Mouse (Mus musculus): Measurements from ENCODE around the gene Asb10.
"Not testable (repeated sequence)": the region's sequence is repeated elsewhere in the genome, so short reads cannot be mapped to it uniquely, and the experiment has no call there.

Asb10 gene

GRCm38 (mm10) chr5:24540387-24541143, at the start of gene Asb10:
Asb10 (minus strand) TSS chr5:24540978.
- DNase-seq (ENCODE audit: low spot score in 2 of 2): no peak

GRCm38 (mm10) chr5:24589511-24590500, 49.0 kb upstream of the Asb10 start:
- DNase-seq (ENCODE audit: low spot score in 2 of 2): no peak

- no peak for DNase-seq (ENCODE audit: low spot score in 2 of 2)
Observed at GRCm38 (mm10) chr5:24587200-24587577, 46.4 kb upstream of the Asb10 start.

- DNase-seq (ENCODE audit: low spot score in 2 of 2): peak; percentile 53 to 76
Observed at GRCm38 (mm10) chr5:24586547-24587199, 45.9 kb upstream of the Asb10 start, which contains the start of gene Chpf2. Chpf2 (plus strand) TSS chr5:24586741.

- no peak for DNase-seq (ENCODE audit: low spot score in 2 of 2)
Observed at GRCm38 (mm10) chr5:24586106-24586505, 45.3 kb upstream of the Asb10 start.

- DNase-seq (ENCODE audit: low spot score in 2 of 2): no peak
Observed at GRCm38 (mm10) chr5:24578109-24578963, 37.6 kb upstream of the Asb10 start.

GRCm38 (mm10) chr5:24577183-24577929, 36.6 kb upstream of the Asb10 start, which contains the start of gene Abcf2:
Abcf2 (minus strand) TSS chr5:24577467.
- peak; percentile 97 to 99 for DNase-seq (ENCODE audit: low spot score in 2 of 2)

GRCm38 (mm10) chr5:24576801-24577182, 36.0 kb upstream of the Asb10 start:
- no peak for DNase-seq (ENCODE audit: low spot score in 2 of 2)

- DNase-seq (ENCODE audit: low spot score in 2 of 2): no peak
Observed at GRCm38 (mm10) chr5:24575948-24576347, 35.2 kb upstream of the Asb10 start.

- no peak for DNase-seq (ENCODE audit: low spot score in 2 of 2)
Observed at GRCm38 (mm10) chr5:24556709-24557108, 15.9 kb upstream of the Asb10 start, which contains the start of gene 4931409K22Rik. 4931409K22Rik (minus strand) TSS chr5:24556809.

- DNase-seq (ENCODE audit: low spot score in 2 of 2): not testable (repeated sequence)
Observed at GRCm38 (mm10) chr5:24555335-24555734, 14.6 kb upstream of the Asb10 start.

GRCm38 (mm10) chr5:24553621-24554244, 13.0 kb upstream of the Asb10 start:
- no peak for DNase-seq (ENCODE audit: low spot score in 2 of 2)

GRCm38 (mm10) chr5:24551317-24551688, 10.5 kb upstream of the Asb10 start:
- DNase-seq (ENCODE audit: low spot score in 2 of 2): no peak

GRCm38 (mm10) chr5:24550598-24551316, 10.0 kb upstream of the Asb10 start:
- DNase-seq (ENCODE audit: low spot score in 2 of 2): no peak

GRCm38 (mm10) chr5:24542643-24543042, 1.9 kb upstream of the Asb10 start:
- DNase-seq (ENCODE audit: low spot score in 2 of 2): no peak

- no peak for DNase-seq (ENCODE audit: low spot score in 2 of 2)
Observed at GRCm38 (mm10) chr5:24541144-24541569, 379 bp upstream of the Asb10 start.

- DNase-seq (ENCODE audit: low spot score in 2 of 2): no peak
Observed at GRCm38 (mm10) chr5:24539571-24540296, 1.0 kb downstream of the Asb10 start.

- DNase-seq (ENCODE audit: low spot score in 2 of 2): no peak
Observed at GRCm38 (mm10) chr5:24537618-24538017, 3.2 kb downstream of the Asb10 start.

All from spleen, postnatal 14 days (tissue).